ENCODE assay signal across 9 mouse cellular contexts in genomic region chr6:147008148-147008547, GRCm38 (mm10). TPM values are rescaled to one million over a fixed set of nuclear protein-coding genes. Genes with fewer than 3 reads are reported as not detected.
DNase-seq lines count a peak whose midpoint lies in the region; ATAC-seq and TF ChIP-seq lines count a peak whose summit lies in the region.
"Had no signal": no experiment of that assay in that cellular context is flagged by ENCODE, and none has a peak within 500 bp of the region (broad histone marks: within the 10 kb centered on the region; RNA-seq: fewer than 3 reads in every experiment).

No protein-coding gene starts in this region.

- no peak for TF ChIP-seq EP300 in heart, postnatal 0 days (IDR thresholded peaks at IDR 0.05; ENCODE audit: low read depth)

- no peak overlapping the region for H3K27ac ChIP-seq in heart, postnatal 0 days (ENCODE audit: low read depth)

- no peak overlapping the region for H3K4me3 ChIP-seq in heart, postnatal 0 days (ENCODE audit: low read depth, low read length)

- peaks cover 62% of the 10 kb centered on the region for H3K36me3 ChIP-seq in heart, postnatal 0 days (replicated peaks; ENCODE audit: control insufficient read depth, insufficient read depth, low read length)

- intact Hi-C loops in left cerebral cortex, postnatal 36 days (cut with DNase I) = no loop called here

- H3K4me1 ChIP-seq in heart, postnatal 0 days (ENCODE audit: control insufficient read depth, insufficient read depth) = no peaks in the 10 kb centered on the region

- ATAC-seq in heart, postnatal 0 days (ENCODE audit: insufficient read depth, low read depth) = no peak

- H3K4me2 ChIP-seq in heart, postnatal 0 days (ENCODE audit: low read depth, low read length) = no peak overlapping the region

- peak; percentile 69 for TF ChIP-seq CTCF in heart, postnatal 0 days (IDR thresholded peaks at IDR 0.05; ENCODE audit: low read depth)

- H3K9me3 ChIP-seq in heart, postnatal 0 days (replicated peaks; ENCODE audit: control insufficient read depth, low read length) = no peaks in the 10 kb centered on the region

- no peak for DNase-seq in heart, postnatal 0 days (ENCODE audit: low spot score)
- DNase-seq in heart, adult 11 months = no peak
- DNase-seq in right cerebral cortex, postnatal 14 days = peak; percentile 67
- DNase-seq in right cerebral cortex, adult 18-20 months = no peak
- DNase-seq in cerebellum, adult 11-12 months = peak; percentile 35
- peak; percentile 69 for DNase-seq in induced T-regulatory cell, adult 2 months (ENCODE audit: low read depth)
- DNase-seq in retina, embryonic 14.5 days (ENCODE audit: low spot score) = peak; percentile 68
- DNase-seq in left cerebral cortex, postnatal 36 days (ENCODE audit: low spot score in 2 of 2) = no peak

- WGBS in heart, postnatal 0 days = 76% methylated on average over 3 of the region's 3 CpGs

- H3K27me3 ChIP-seq in heart, postnatal 0 days (ENCODE audit: control insufficient read depth, insufficient read depth, low read length) = no peaks in the 10 kb centered on the region

- H3K9ac ChIP-seq in heart, postnatal 0 days (replicated peaks; ENCODE audit: low read depth, low read length) = no peak overlapping the region

RNA-seq across cellular contexts. Expression of gene Rep15, which starts 24.2 kb away (rescaled TPM):
- 0.97 TPM in 1 of 2 replicates, not detected in the other for total RNA-seq in heart, postnatal 0 days (2014; rRNA removed; ENCODE audit: low replicate concordance)
- 0.21 and 0.48 TPM in 2 replicates for polyA plus RNA-seq in heart, postnatal 0 days (2015; fragmentation: Nextera tagmentation; extraction: Ambion mirVana)
- total RNA-seq in left cerebral cortex, postnatal 36 days (2021) = 1 to 10 TPM; 1.1 to 2.7 TPM

RNA-seq across cellular contexts. Expression of gene Mrps35, which starts 34.4 kb away (rescaled TPM):
- 17.6 and 24.2 TPM in 2 replicates for total RNA-seq in heart, postnatal 0 days (2014; rRNA removed; ENCODE audit: low replicate concordance)
- 196 and 197 TPM in 2 replicates for polyA plus RNA-seq in heart, postnatal 0 days (2015; fragmentation: Nextera tagmentation; extraction: Ambion mirVana)
- total RNA-seq in left cerebral cortex, postnatal 36 days (2021) = 10 to 100 TPM; 45.2 to 52.9 TPM

RNA-seq across cellular contexts. Expression of gene 1700034J05Rik, which starts 53.9 kb away (rescaled TPM):
- total RNA-seq in heart, postnatal 0 days (2014; rRNA removed; ENCODE audit: low replicate concordance) = not detected in 2 replicates
- 0.07 TPM in 2 replicates for polyA plus RNA-seq in heart, postnatal 0 days (2015; fragmentation: Nextera tagmentation; extraction: Ambion mirVana)
- total RNA-seq in left cerebral cortex, postnatal 36 days (2021) = not detected
- total RNA-seq: layer of hippocampus, adult 18-20 months had no signal

Comparison
In these comparisons a context has a peak if more than half of its experiments do, and no peak if none do; other contexts are left out.
1. DNase-seq: peak in right cerebral cortex, postnatal 14 days (single experiment), cerebellum, adult 11-12 months (single experiment), induced T-regulatory cell, adult 2 months (single experiment) and retina, embryonic 14.5 days (single experiment); none in heart, postnatal 0 days (single experiment), heart, adult 11 months (single experiment), right cerebral cortex, adult 18-20 months (single experiment) and left cerebral cortex, postnatal 36 days (0 of 2).